Mouse (Mus musculus): ENCODE data around the gene Platr17. TPM values are rescaled to one million over a fixed set of nuclear protein-coding genes. Genes with fewer than 3 reads are reported as not detected.
"Not testable (repeated sequence)": the region's sequence is repeated elsewhere in the genome, so short reads cannot be mapped to it uniquely, and the experiment has no call there.

Gene Platr17
- total RNA-seq, 4 experiments from 2014 or later = 1.3 to 1.6 TPM; not detected in 2

DNA sequence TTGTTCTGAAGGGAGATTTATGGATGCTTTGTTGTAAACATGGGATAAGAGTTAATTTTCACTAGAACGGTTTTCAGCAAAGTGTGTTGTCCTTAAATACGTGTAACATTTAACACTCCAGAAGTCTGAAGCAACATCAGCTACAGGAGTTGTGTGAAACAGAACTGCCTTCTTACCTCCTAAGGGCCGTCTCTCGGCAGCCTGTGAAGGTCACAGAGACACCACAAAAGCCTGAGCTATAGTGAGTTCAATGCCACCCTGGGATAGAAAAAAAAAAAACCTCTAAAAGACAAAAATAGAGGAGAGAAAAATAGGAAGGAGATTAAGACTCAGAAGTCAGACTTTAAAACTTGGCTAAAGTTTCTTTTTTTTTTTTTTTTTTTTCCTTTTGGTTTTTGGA is 2.9 kb upstream of the Platr17 start:
- no peak for DNase-seq (ENCODE audit: low spot score in 2 of 2)

DNA sequence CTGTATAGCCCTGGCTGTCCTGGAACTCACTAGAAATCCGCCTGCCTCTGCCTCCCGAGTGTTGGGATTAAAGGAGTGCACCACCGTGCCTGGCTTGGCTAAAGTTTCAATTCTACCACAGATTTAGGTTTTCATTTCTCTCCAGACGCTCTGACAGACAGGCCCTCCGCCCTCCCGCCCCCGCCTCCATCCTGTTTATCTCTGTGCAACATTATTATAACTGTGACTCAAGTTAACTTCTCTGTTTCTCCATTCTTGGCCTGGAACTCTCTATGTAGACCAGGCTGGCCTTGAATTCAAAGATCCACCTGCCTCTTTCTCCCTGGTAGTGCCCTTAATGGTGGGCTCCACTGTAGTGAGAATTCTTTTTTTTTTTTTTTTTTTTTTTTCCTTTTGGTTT is 2.4 kb upstream of the Platr17 start:
- no peak for DNase-seq (ENCODE audit: low spot score in 2 of 2)

DNA sequence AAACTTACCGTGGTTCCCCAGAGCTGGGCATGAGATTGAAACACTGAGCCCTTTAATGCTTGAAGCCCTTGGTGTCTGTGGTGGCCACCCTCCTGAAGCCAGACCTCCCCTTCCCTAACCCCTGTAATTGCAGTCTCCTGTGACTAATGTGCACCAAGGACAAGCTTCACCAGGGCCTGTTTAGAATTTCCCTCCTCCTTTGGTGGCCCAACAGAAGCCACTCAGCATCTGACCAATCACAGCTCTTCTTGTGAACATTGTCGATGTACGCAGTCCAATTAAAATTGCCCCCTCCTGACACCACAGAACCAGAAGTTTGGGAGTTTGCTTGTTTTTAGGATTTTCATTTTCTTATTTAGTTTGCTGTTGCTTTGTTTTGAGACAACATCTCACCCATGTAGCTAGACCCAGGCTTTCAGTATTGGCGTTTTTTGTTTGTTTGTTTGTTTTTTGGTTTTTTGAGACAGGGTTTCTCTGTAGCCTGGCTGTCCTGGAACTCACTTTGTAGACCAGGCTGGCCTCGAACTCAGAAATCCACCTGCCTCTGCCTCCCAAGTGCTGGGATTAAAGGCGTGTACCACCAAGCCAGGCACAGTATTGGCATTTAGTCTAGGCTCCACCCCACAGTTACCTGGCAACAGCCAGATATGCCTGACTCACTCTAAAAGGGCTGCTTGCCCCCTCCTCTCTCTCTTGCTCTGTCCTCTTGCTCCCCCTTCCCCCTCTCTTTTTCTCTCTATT is 854 bp upstream of the Platr17 start:
- not testable (repeated sequence) for DNase-seq (ENCODE audit: low spot score in 2 of 2)

DNA sequence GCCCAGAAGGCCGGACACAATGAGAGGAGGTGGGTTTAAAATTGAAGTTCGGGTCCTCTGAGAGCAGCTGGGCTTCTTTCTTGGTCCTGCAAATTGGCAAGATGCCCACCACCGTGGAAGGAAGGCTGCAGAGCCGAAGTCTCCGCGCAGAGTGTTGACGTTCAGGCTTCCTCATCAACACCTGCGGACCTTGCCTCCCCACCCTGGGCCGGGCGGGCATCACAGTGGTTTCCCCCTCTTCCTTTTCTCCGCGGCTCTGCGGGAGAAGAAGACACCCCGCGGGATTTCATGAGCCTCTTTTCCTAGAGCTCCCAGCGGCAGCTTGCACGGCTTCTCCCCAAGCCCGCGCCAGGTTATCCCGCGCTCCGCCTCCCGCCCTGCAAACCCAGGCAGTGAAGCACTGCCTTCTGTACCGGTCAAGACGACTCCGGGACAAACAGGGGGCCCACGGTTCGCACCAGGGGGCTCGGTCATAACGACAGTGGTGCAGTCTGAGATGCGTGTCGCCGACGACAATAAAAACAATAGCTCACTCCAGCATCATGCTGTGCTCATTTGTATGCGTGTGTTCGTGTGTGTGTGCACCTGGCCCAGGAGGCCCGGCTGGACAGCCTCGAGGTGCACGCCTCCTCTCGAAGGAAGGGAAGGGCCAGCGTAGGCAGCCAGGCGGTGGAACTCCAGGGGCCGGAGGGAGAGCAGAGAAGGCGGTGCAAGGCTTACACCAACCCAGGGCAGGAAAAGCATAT is 3.6 kb downstream of the Platr17 start:
- DNase-seq (ENCODE audit: low spot score in 2 of 2) = peak in 1 of 2 experiments; percentile 63

DNA sequence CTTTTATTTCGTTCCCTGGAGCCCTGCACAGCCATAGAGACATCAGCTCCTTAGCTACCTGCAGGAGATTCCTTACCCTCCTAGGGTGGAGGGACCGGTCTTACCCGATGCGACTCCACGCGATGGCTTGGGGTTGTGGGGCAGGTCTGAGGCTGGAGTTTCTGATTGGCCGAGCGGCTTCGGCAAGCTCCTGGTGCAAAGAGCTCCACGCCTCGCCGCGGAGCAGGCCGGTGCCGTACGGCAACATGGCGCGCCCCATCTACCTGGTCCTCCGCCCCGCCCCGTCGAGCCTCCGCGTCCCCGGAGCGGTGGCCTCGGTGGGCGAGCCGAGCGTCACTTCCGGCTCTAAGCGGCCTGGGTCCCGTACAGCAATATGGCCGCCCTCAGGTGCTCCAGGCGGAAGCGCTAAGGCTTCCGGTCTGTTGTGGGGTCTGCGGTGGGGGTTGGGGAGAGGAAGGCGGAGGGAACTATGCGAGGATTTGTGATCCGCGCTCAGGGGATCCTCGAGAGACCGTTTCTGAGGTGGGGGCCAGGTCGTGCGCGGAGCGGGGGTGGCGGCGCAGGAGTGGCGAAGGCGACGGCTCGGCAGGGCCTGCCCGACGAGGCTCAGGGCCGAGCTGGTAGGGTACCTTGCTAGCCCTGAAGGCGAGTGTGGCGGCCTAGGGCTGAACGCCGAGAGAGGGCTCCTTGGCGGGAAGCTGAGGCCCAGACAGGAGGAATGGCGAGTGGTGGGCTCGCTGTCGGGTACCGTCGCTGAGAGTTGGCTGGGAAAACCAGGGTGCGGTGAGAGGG is 4.3 kb downstream of the Platr17 start, which contains the start of gene Daxx:
Gene Daxx, plus strand, starts transcription at position 338 of the 792 bp plus-strand sequence.
- peak; percentile 94 to 99 for DNase-seq (ENCODE audit: low spot score in 2 of 2)

DNA sequence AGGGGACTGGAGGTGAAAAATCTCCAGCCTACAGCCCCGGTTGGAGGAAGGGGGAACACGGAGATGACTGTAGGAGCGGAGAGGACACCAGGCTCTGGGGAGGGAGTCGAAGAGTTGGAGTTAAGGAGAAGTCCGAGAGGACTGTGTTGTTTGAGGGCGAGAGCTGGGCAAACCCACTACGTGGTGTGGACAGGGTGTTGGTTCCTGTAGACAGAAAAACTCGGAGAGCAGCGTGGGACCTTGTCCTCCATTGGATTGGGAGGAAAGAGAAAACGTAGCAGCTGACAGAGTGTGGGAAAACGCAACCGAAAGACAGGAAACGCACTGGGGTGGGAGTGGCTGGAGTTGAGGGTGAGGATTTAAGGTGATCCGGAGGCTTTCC is 4.9 kb downstream of the Platr17 start:
- DNase-seq (ENCODE audit: low spot score in 2 of 2) = no peak

DNA sequence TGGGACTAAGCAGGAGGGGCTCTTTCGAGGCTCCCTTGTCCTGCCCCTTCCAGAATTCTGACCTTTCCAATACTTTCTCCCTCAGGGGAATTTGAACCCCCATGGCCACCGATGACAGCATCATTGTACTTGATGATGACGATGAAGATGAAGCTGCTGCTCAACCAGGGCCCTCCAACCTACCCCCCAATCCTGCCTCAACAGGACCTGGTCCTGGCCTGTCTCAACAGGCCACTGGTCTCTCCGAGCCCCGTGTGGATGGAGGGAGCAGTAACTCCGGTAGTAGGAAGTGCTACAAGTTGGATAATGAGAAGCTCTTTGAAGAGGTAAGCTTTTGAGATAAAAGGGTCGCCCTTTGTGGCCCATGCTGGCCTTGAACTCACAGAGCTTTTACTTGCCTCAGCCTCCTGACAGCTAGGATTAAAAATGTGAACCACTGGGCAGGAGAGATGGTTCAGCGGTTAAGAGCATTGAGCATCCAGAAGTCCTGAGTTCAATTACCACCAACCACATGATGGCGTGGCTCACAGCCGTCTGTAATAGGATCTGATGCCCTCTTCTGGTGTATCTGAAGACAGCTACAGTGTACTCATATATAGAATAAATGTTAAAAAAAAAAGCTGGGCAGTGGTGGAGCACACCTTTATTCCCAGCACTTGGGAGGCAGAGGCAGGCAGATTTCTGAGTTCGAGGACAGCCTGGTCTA is 5.6 kb downstream of the Platr17 start:
- DNase-seq (ENCODE audit: low spot score in 2 of 2) = no peak

DNA sequence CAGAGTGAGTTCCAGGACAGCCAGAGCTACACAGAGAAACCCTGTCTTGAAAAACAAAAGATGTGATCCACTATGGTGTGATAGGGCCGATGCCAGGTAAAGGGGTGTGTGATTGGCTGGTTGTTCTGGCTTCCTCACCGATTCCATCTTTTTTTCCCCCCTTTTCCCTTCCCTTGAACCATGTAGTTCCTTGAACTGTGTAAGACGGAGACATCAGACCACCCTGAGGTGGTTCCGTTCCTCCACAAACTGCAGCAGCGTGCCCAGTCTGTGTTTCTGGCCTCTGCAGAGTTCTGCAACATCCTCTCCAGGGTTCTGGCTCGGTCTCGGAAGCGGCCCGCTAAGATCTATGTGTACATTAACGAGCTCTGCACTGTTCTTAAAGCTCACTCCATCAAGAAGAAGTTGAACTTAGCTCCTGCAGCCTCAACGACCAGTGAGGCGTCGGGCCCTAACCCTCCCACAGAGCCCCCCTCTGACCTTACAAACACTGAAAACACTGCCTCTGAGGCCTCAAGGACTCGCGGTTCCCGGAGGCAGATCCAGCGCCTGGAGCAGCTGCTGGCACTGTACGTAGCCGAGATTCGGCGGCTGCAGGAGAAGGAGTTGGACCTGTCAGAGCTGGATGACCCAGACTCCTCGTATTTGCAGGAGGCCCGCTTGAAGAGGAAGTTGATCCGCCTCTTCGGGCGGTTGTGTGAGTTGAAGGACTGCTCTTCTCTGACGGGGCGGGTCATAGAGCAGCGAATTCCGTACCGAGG is 6.3 kb downstream of the Platr17 start:
- DNase-seq (ENCODE audit: low spot score in 2 of 2) = no peak

DNA sequence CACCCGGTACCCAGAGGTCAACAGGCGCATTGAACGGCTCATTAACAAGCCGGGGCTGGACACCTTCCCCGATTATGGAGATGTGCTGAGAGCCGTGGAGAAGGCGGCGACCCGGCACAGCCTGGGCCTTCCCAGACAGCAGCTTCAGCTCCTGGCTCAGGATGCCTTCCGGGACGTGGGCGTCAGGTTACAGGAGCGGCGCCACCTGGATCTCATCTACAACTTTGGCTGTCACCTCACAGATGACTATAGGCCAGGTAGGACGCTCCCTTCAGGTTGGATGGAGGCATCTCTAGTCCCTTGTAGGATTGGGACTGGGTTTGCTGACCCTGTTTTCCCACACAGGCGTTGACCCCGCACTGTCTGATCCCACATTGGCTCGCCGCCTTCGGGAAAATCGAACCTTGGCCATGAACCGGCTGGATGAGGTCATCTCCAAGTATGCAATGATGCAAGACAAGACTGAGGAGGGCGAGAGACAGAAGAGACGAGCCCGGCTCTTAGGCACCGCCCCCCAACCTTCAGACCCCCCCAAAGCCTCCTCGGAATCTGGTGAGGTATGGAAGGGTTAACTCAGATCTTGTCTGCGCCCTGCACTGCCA is 7.0 kb downstream of the Platr17 start:
- peak in 1 of 2 experiments; percentile 24 for DNase-seq (ENCODE audit: low spot score in 2 of 2)

DNA sequence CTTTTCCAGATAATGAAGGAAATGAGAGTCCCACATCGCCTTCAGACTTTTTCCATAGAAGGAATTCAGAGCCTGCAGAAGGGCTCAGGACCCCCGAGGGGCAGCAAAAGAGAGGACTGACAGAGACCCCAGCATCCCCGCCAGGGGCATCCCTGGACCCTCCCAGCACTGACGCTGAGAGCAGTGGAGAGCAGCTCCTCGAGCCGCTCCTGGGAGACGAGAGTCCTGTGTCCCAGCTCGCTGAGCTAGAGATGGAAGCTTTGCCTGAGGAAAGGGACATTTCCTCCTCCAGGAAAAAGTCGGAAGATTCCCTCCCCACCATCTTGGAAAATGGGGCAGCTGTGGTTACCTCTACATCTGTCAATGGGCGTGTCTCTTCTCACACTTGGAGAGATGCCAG is 8.3 kb downstream of the Platr17 start:
- DNase-seq (ENCODE audit: low spot score in 2 of 2) = no peak

DNA sequence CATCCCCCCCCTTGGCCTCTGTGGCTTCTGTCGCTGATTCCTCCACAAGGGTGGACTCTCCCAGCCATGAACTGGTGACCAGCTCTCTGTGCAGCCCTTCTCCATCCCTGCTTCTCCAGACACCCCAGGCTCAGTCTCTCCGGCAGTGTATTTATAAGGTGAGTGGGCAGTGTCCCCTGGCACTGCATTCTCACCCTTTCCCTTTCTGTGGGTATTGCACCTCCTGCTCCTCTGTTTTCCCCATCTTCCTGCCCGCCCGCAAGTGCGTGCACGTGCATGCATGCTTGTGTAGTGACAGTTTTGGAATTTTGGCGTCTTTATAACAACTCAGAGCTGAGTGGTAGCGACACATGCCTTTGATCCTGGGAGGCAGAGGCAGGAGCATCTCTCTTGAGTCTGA is 9.0 kb downstream of the Platr17 start:
- no peak for DNase-seq (ENCODE audit: low spot score in 2 of 2)

DNA sequence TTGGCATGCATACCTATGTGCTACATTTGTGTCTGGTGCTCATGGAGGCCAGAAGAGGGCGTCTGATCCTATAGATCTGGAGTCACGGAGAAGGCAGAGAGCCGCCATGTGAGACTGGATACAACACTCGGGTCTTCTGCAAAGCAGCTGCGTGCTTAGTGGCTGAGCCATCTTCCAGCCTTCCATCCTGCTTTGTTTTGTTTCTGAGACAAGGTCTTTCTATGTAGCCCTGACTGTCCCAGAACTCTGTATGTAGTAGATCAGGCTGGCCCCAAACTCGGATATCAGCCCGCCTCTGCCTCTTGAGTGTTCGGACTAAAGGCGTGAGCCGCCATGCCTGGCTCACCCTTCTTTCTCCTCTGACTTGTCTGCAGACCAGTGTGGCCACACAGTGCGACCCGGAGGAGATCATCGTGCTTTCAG is 10.0 kb downstream of the Platr17 start:
- peak in 1 of 2 experiments; percentile 9 for DNase-seq (ENCODE audit: low spot score in 2 of 2)

DNA sequence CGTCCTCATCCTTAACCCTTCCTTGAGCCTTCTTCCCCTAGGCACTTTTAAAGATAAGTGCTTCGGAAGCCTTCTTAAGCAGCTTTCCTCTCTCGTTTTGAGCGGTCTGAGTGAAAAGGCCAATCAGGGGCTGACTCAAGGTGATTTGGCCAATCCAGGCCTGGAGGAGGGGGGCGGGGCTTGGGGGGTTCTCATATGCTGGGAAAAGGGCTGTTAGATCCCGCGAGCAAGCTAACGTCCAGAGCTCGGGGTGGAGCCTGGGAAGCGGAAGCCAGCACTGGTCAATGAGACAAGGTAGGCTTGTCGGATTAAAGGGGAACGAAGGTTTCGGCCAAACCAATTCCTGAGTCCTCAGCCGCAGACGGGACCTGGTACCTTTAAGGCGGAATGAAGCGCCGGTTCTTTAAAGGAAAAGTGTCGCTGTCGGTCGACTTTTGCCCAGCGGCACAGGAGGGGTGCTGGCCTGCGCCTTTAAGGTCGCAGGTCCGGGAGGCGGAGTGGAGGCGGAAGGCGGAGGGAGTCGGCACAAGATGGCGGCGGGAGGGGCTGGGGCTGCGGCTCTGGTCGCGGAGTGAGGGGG is 10.8 kb downstream of the Platr17 start, which contains the start of the genes Tapbp and Zbtb22:
Gene Tapbp, plus strand, starts transcription at position 229 of the 580 bp plus-strand sequence.
Gene Zbtb22, plus strand, starts transcription at position 234 of the 580 bp plus-strand sequence.
- peak; percentile 94 to 97 for DNase-seq (ENCODE audit: low spot score in 2 of 2)

DNA sequence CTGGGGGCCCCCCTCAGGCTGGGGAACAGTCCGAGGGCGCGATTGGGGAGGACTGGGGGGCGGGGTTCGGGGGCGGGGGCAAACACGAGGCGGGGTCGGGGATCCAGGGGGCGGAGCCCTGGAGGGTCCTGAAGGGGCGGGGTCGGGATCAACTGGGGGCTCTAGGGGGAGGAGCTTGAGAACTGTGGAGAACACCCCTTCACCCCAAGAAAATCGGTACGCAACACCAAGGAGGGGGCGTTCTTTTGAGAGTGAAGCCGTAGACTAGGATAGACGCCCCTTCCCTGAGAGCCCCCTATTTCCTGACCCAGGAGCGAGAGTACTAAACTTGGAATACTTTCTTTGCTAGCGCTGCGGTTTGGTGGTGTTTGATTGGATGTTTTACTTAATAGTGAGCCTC is 11.4 kb downstream of the Platr17 start:
- DNase-seq (ENCODE audit: low spot score in 2 of 2) = peak in 1 of 2 experiments; percentile 28

DNA sequence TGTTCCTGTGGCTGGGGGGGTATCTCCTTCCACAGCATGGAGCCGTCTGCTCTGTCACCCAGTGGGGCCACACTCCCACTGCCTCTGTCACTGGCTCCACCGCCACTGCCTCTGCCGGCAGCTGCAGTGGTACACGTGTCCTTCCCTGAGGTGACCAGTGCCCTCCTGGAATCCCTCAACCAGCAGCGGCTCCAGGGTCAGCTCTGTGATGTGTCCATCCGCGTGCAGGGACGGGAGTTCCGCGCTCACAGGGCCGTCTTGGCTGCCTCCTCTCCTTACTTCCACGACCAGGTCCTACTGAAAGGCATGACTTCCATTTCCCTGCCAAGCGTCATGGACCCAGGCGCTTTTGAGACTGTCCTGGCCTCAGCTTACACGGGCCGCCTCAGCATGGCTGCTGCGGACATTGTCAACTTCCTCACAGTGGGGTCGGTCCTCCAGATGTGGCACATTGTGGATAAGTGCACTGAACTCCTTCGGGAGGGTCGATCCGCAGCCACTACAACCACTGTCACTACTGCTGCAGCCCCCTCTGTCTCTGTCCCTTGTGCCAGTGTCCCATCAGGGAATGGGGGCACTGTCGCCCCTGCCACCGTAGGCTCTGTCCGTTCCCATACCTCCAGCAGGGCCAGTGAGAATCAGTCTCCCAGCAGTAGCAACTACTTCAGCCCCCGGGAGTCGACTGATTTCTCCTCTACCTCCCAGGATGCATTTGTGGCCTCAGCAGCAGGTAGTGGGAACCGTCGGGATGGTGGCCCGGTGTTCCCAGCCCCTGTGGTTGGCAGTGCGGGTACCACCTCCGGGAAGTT is 12.1 kb downstream of the Platr17 start:
- peak in 1 of 2 experiments; percentile 36 for DNase-seq (ENCODE audit: low spot score in 2 of 2)

DNA sequence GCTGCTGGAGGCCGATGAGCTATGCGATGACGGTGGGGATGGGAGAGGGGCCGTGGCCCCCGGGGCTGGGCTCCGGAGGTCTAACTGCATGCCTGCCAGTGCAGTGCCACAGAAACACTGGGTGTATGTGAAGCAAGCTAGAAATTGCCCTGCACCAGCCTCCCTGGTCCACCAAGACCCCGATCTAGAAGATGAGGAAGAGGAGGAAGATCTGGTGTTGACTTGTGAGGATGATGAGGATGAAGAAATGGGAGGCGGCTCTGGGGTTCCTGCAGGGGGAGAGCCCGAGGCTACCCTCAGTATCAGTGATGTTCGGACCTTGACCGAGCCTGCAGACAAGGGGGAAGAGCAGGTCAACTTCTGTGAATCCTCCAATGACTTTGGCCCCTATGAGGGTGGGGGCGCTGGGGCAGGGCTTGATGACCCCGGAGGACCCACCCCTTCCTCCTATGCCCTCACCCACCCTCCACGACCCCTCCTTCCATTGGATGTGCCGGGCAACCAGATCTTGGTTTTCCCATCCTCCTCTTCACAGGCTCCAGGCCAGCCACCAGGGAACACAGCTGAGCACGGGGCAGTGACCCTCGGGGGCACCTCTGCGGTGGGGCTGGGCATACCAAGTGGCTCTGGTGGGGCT is 12.8 kb downstream of the Platr17 start:
- peak in 1 of 2 experiments; percentile 26 for DNase-seq (ENCODE audit: low spot score in 2 of 2)

DNA sequence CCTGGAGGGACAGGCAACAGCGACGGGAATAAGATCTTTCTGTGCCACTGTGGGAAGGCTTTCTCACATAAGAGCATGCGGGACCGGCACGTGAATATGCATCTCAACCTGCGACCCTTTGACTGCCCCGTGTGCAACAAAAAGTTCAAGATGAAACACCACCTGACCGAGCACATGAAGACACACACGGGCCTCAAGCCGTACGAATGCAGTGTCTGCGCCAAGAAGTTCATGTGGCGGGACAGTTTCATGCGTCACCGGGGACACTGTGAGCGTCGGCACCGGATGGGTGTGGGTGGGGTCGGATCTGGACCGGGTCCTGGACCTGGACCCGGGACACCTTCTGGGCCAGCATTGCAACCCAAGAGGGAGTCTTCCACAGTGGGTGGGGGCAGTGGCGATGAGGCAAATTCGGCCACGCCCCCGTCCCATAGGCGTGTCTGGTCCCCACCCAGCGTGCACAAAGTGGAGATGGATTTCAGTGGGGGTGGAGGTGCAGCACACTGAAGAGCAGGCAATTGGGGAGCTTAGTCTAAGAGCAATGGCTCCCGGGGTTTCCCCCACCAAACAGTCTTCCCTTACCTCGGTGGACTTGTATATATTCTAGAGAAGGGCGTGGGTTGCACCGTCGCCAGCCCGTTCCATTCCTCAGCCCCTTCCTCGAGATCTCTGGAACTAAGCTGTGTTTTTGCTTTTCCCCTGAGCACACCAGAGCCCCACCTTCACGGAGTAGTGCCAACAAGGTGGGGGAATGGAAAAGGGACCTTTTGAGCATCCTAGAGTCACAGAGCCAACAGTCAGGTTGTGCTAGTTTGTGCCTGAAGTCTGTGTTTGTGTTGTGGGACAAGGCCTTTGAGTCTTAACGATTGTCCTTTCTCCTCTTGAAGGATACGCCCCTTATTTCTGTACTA is 13.6 kb downstream of the Platr17 start:
- peak in 1 of 2 experiments; percentile 31 for DNase-seq (ENCODE audit: low spot score in 2 of 2)
